Mouse (Mus musculus) ES-Bruce4 (cell line): ENCODE measurements around the gene Wsb1. TPM values are rescaled to one million over a fixed set of nuclear protein-coding genes. Genes with fewer than 3 reads are reported as not detected.

ENCODE experiments used
- H3K27ac ChIP-seq: 2 replicates; pipeline ENCODE4 v1.5.1; 2012; ENCODE audit warnings: low read length, inconsistent platforms; ENCODE audit not compliant: insufficient read depth
- H3K27me3 ChIP-seq: 2 replicates; pipeline ENCODE4 v1.6.1; 2012; ENCODE audit warnings: mild to moderate bottlenecking, low read length, inconsistent platforms; ENCODE audit not compliant: control insufficient read depth, poor library complexity, insufficient read depth, severe bottlenecking
- H3K36me3 ChIP-seq: 2 replicates; pipeline ENCODE4 v1.6.1; 2012; ENCODE audit warnings: inconsistent platforms, mild to moderate bottlenecking, low read length, moderate library complexity; ENCODE audit not compliant: control insufficient read depth, poor library complexity, insufficient read depth, severe bottlenecking
- H3K4me1 ChIP-seq: one replicate; pipeline ENCODE4 v1.8.1; 2011; ENCODE audit warnings: low read length; ENCODE audit not compliant: control insufficient read depth, insufficient read depth
- H3K4me3 ChIP-seq: 2 replicates; pipeline ENCODE4 v1.5.1; 2011; ENCODE audit warnings: low read depth, mild to moderate bottlenecking, low read length
- H3K9ac ChIP-seq: 2 replicates; pipeline ENCODE4 v1.6.1; 2012; ENCODE audit warnings: low read depth, mild to moderate bottlenecking, inconsistent platforms; ENCODE audit not compliant: poor library complexity, severe bottlenecking
- H3K9me3 ChIP-seq: replicated peaks from 2 replicates; pipeline ENCODE4 v1.6.1; 2012; ENCODE audit warnings: mild to moderate bottlenecking, low read length, inconsistent platforms; ENCODE audit not compliant: control insufficient read depth, poor library complexity, insufficient read depth, severe bottlenecking
- CTCF ChIP-seq: IDR thresholded peaks from one replicate; pipeline ENCODE4 v1.8.1; 2011; ENCODE audit warnings: low read depth, low read length
- EP300 ChIP-seq: IDR thresholded peaks from 2 replicates; pipeline ENCODE4 v1.6.1; 2011; ENCODE audit warnings: low read depth, low read length; ENCODE audit not compliant: insufficient read depth
- POLR2A ChIP-seq: IDR thresholded peaks from one replicate; pipeline ENCODE4 v1.8.1; 2011; ENCODE audit warnings: low read length; ENCODE audit not compliant: insufficient read depth
- polyA plus RNA-seq: library from polyadenylated mRNA; stranded (reverse); fragments of >200 nt; gene quantifications from 2 replicates; pipeline ENCODE4 v1.2.4, GENCODE M21; 2011; ENCODE audit warnings: low read depth; ENCODE audit not compliant: missing spikeins, insufficient read depth, insufficient read length

Gene Wsb1
- polyA plus RNA-seq, 1 experiment: 195 TPM

- Histone ChIP-seq H3K4me1 (no peaks in the 10 kb centered on the region), H3K9ac (no peak overlapping the region), H3K36me3 (no peaks in the 10 kb centered on the region), H3K27me3 (no peaks in the 10 kb centered on the region), H3K4me3 (no peak overlapping the region), H3K9me3 (no peaks in the 10 kb centered on the region), H3K27ac (no peak overlapping the region)
- no peak for TF ChIP-seq CTCF
- no peak for TF ChIP-seq EP300
Observed at GRCm38 (mm10) chr11:79207691-79208090, 46.8 kb downstream of the Wsb1 start.

- no peak overlapping the region for H3K9ac ChIP-seq
- H3K27me3 ChIP-seq: no peaks in the 10 kb centered on the region
- H3K4me1 ChIP-seq: no peaks in the 10 kb centered on the region
- H3K9me3 ChIP-seq: no peaks in the 10 kb centered on the region
- no peaks in the 10 kb centered on the region for H3K36me3 ChIP-seq
- no peak overlapping the region for H3K4me3 ChIP-seq
- no peak for TF ChIP-seq CTCF
- no peak for TF ChIP-seq POLR2A
- TF ChIP-seq EP300: no peak
- H3K27ac ChIP-seq: no peak overlapping the region
Observed at GRCm38 (mm10) chr11:79204444-79204843, 50.0 kb downstream of the Wsb1 start.

GRCm38 (mm10) chr11:79200502-79200901 is 54.0 kb downstream of the Wsb1 start:
- H3K27me3 ChIP-seq: no peaks in the 10 kb centered on the region
- no peaks in the 10 kb centered on the region for H3K36me3 ChIP-seq
- H3K27ac ChIP-seq: no peak overlapping the region
- H3K4me3 ChIP-seq: no peak overlapping the region
- no peaks in the 10 kb centered on the region for H3K4me1 ChIP-seq
- TF ChIP-seq POLR2A: no peak
- TF ChIP-seq EP300: no peak
- no peak for TF ChIP-seq CTCF
- no peaks in the 10 kb centered on the region for H3K9me3 ChIP-seq
- no peak overlapping the region for H3K9ac ChIP-seq

GRCm38 (mm10) chr11:79198562-79198961 is 55.9 kb downstream of the Wsb1 start:
- H3K4me3 ChIP-seq: no peak overlapping the region
- H3K36me3 ChIP-seq: no peaks in the 10 kb centered on the region
- H3K27me3 ChIP-seq: no peaks in the 10 kb centered on the region
- TF ChIP-seq POLR2A: no peak
- no peak for TF ChIP-seq EP300
- no peak for TF ChIP-seq CTCF
- no peaks in the 10 kb centered on the region for H3K4me1 ChIP-seq
- no peak overlapping the region for H3K27ac ChIP-seq
- no peak overlapping the region for H3K9ac ChIP-seq
- no peaks in the 10 kb centered on the region for H3K9me3 ChIP-seq

GRCm38 (mm10) chr11:79197846-79198235 is 56.6 kb downstream of the Wsb1 start:
- Histone ChIP-seq H3K4me3 (no peak overlapping the region), H3K4me1 (no peaks in the 10 kb centered on the region), H3K27ac (no peak overlapping the region), H3K36me3 (no peaks in the 10 kb centered on the region), H3K9me3 (no peaks in the 10 kb centered on the region), H3K9ac (no peak overlapping the region), H3K27me3 (no peaks in the 10 kb centered on the region)
- TF ChIP-seq CTCF (no peak), EP300 (no peak), POLR2A (no peak)

- Histone ChIP-seq H3K36me3 (no peaks in the 10 kb centered on the region), H3K9ac (no peak overlapping the region), H3K27ac (no peak overlapping the region), H3K9me3 (no peaks in the 10 kb centered on the region), H3K4me3 (no peak overlapping the region), H3K27me3 (no peaks in the 10 kb centered on the region), H3K4me1 (no peaks in the 10 kb centered on the region)
- TF ChIP-seq POLR2A (no peak), CTCF (no peak), EP300 (no peak)
Observed at GRCm38 (mm10) chr11:79196876-79197845, 57.3 kb downstream of the Wsb1 start.
